Mouse (Mus musculus) monocyte, adult 2 months (primary cell): ENCODE results near the gene Zswim5.

Source experiments
- DNase-seq, 2 experiments: peaks; one replicate each; pipeline ENCODE4 v3.0.0; 2022; ENCODE audit warnings: low spot score in 2 of 2, low read depth in 1 of 2

Gene Zswim5

GRCm38 (mm10) chr4:117004649-117005048 is 127.5 kb downstream of the Zswim5 start:
- DNase-seq = no peak

DNA sequence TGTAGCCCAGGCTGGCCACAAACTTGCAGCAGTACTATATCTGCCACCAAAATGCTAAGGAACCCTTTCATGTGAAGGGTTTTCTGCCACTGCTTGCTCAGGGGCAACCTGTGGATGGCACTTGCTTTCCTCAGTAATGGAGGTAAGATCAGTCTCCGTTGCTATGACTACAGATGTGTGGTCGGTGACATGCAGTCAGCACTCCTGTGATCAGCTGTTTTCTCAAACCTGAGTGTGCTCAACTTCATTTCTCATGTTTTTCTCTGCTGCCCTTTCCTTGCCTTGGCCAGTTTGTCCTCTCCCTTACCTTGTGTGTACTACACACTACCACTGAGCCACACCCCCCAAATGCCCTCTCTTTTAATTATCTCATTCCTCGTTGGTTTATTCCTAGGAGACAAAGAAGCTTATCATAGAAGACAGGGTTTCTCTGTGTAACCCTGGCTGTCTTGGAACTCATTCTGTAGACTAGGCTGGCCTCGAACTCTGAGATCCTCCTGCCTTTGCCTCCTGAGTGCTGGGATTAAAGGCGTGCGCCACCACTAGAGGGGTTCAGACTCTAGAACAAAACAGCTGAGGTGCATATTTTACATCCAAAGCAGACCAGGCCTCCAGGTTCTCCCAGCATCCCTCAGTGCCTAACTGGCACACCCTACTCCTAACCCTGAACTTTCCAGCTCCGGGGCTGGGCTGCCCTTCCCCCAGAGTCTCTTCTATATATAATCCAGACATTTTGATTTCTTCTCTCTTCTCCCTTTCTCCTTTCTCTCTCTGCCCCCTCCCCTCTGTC is 128.6 kb downstream of the Zswim5 start:
- DNase-seq = no peak

DNA sequence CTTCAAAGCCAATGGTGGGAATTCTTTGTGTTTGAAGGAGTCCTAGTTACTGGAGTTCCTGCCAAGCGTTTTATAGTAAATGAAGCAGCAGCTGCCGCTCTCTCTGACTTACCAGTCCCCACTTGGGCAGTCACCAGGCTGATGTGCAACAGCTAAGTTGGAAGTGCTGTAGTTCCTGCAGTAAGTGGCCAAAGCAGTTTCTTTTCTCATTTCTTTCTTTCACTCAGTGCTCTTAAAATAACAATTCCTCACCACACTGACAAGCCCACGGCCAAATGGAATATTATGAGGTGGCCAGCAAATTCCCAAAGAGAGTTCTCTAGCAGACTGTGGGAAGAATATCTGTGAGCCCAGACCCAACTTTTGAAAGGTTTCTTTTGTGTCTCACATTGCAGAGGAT is 129.9 kb downstream of the Zswim5 start:
- DNase-seq = no peak

GRCm38 (mm10) chr4:117010231-117010630 is 133.1 kb downstream of the Zswim5 start:
- DNase-seq = no peak

- DNase-seq = no peak
These were observed 136.4 kb downstream of the Zswim5 start for GRCm38 (mm10) chr4:117013596-117013995.

- no peak for DNase-seq
These were observed 137.8 kb downstream of the Zswim5 start for GRCm38 (mm10) chr4:117014901-117015415.

- DNase-seq = no peak
These were observed 140.6 kb downstream of the Zswim5 start for GRCm38 (mm10) chr4:117017738-117018137.

DNA sequence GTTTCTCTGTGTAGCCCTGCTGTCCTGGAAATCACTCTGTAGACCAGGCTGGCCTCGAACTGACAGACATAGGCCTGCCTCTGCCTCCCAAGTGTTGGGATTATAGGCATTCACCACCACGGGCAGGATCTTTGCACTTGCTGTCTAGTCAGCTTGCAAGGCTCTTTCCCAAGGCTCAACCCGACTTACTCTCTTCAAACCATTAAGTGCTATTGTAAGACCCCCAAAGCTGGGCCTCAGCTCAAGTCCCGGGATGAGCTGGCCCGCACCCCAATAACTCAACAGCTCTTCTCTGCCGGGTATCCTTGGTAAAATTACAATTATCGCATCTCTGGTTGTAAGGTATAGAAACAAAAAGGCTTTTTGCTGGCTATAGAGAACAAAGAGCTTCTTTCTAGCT is 141.2 kb downstream of the Zswim5 start:
- no peak for DNase-seq

- peak; percentile 56 to 73 for DNase-seq
These were observed 142.3 kb downstream of the Zswim5 start, which contains the start of gene Eif2b3 for GRCm38 (mm10) chr4:117019206-117020134. Gene Eif2b3, plus strand, starts transcription at chr4:117019402.

DNA sequence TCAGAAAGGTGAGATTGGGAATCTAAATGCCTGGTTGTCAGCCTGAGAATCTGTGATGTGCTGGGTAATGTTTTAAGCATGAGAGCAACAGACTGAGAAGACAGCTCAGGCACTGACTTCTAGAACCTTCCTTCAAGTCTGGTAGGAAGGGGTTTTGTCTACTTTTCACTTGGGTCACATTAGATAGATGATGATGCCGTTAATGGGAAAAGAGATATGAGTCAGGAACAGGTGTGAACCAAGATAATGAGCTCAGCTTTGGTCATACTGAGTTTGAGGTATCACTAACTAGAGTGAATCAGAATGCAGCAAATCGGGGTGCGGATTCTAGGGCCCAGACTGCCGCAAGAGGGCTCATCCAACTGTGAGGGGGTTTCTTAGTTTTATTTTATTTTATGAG is 146.3 kb downstream of the Zswim5 start:
- DNase-seq = no peak

DNA sequence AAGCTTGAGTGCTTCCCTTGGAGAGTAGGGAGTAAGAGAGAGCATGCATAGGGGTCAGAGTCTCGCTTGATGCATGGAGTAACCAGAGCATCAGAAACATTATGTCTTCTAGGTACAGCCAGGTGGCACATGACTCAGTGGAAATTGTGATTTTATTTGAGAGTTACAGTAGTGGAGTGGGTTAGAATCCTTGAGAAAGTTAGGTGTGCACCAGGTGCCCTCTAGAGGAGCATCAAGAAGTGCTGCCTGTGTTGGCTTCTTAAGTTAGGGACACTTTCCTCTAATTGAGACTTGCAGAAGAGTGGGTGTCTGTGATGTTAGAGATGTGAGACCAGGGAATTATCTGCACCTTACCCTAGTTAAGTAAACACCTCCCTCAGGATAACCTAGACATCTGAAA is 153.9 kb downstream of the Zswim5 start:
- DNase-seq = no peak
